Mouse (Mus musculus) myocyte (in vitro differentiated cells): ENCODE measurements at regions not wholly inside any gene's neighbourhood (a gene's known extent, or its start where the extent isn't known, plus 50 kb on each side); places are given as distances from the start of the nearest gene placed in this dataset.

Experiments used
- E2F4 ChIP-seq: IDR thresholded peaks from one replicate; pipeline ENCODE4 v1.6.1; 2011; ENCODE audit warnings: mild to moderate bottlenecking, control low read depth, moderate library complexity; ENCODE audit not compliant: insufficient read depth
- MYOD1 ChIP-seq, 3 experiments: IDR thresholded peaks; one replicate each; pipeline ENCODE4 v1.6.1; 2011; ENCODE audit warnings: control low read depth in 2 of 3, low read depth in 2 of 3, mild to moderate bottlenecking in 2 of 3, moderate library complexity in 1 of 3; ENCODE audit not compliant: insufficient read length in 2 of 3, control insufficient read depth in 1 of 3
- MYOG ChIP-seq, 3 experiments: IDR thresholded peaks; one replicate each; pipeline ENCODE4 v1.6.1; 2011; ENCODE audit warnings: control low read depth in 2 of 3, low read depth in 2 of 3, mild to moderate bottlenecking in 2 of 3; ENCODE audit not compliant: insufficient read length in 2 of 3, control insufficient read depth in 1 of 3, insufficient read depth in 1 of 3
- POLR2A ChIP-seq: IDR thresholded peaks from one replicate; pipeline ENCODE4 v1.6.1; 2011; ENCODE audit warnings: low read depth, mild to moderate bottlenecking, control low read depth, moderate library complexity; ENCODE audit not compliant: insufficient read length
- TCF12 ChIP-seq: IDR thresholded peaks from one replicate; pipeline ENCODE4 v1.6.1; 2011; ENCODE audit warnings: mild to moderate bottlenecking, control low read depth; ENCODE audit not compliant: poor library complexity, insufficient read depth, severe bottlenecking
- TCF3 ChIP-seq: IDR thresholded peaks from one replicate; pipeline ENCODE4 v1.6.1; 2011; ENCODE audit warnings: low read depth, control low read depth; ENCODE audit not compliant: insufficient read length
- USF1 ChIP-seq: IDR thresholded peaks from one replicate; pipeline ENCODE4 v1.6.1; 2011; ENCODE audit warnings: low read depth, mild to moderate bottlenecking, control low read depth, moderate library complexity

GRCm38 (mm10) chr1:185057443-185057842 is 58.1 kb upstream of the Mark1 start:
- TF ChIP-seq TCF3 (no peak), POLR2A (no peak), MYOG (IDR thresholded peaks at IDR 0.05; ENCODE audit: control insufficient read depth in 1 of 3, insufficient read depth in 1 of 3, insufficient read length in 2 of 3, low read depth in 2 of 3) (no peak), TCF12 (no peak), E2F4 (no peak), USF1 (no peak), MYOD1 (IDR thresholded peaks at IDR 0.05; ENCODE audit: control insufficient read depth in 1 of 3, insufficient read length in 2 of 3, low read depth in 2 of 3) (no peak)
